Mouse (Mus musculus): ENCODE measurements at regions not wholly inside any gene's neighbourhood (a gene's known extent, or its start where the extent isn't known, plus 50 kb on each side); places are given as distances from the start of the nearest gene placed in this dataset.

- TF ChIP-seq POLR2A (IDR thresholded peaks at IDR 0.05; ENCODE audit: borderline replicate concordance, extremely low read depth, insufficient read depth, insufficient read length, poor library complexity, severe bottlenecking) (no peak), CTCF (IDR thresholded peaks at IDR 0.05; ENCODE audit: borderline replicate concordance, extremely low read depth, insufficient read depth, insufficient read length) (no peak)
- DNase-seq (ENCODE audit: low read depth), result no peak
Observed at GRCm38 (mm10) chr4:53319051-53319450, 121.2 kb upstream of the Slc44a1 start.

DNA sequence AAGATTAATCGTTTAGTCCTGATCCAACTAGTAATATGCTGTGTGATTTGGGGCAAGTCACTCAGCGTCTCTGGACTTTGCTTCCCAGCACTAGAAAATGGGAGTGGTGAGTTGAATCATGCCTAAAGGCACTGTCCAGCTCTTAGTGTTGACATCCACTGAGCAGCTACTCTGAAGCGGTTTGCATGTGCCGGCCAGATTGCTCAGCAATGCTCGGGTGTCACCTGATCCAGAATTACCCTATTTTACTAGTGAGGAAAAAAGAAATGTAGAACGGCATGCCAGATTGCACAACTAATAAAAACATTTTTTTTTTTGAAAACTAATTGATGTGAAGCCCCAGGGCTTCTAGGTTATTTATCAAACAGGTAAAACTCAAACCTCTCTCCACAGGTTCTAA, 122.0 kb upstream of the Slc44a1 start:
- no peak for TF ChIP-seq CTCF (IDR thresholded peaks at IDR 0.05; ENCODE audit: borderline replicate concordance, extremely low read depth, insufficient read depth, insufficient read length)
- TF ChIP-seq POLR2A (IDR thresholded peaks at IDR 0.05; ENCODE audit: borderline replicate concordance, extremely low read depth, insufficient read depth, insufficient read length, poor library complexity, severe bottlenecking), result no peak
- DNase-seq (ENCODE audit: low read depth), result no peak

DNA sequence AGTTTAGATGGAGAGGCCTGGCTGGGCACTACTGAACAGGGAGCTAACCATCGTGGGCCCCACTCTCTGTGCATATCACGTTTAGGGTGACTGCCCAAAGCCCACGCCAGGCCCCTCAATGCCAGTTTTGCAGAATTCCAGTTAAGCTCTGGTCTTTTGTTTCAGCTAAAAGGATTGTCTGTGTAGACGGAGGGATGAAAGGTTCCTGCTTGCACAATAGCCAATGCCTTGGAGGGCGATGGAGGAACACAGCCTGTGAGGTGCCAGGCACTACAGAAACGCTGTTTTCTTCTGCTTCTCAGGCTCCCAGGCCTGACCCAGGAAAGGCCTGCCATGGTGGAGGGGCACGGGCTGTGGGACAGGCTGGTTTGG, 122.8 kb upstream of the Slc44a1 start:
- peak; percentile 87 for DNase-seq (ENCODE audit: low read depth)
- TF ChIP-seq POLR2A (IDR thresholded peaks at IDR 0.05; ENCODE audit: borderline replicate concordance, extremely low read depth, insufficient read depth, insufficient read length, poor library complexity, severe bottlenecking), result no peak
- TF ChIP-seq CTCF (IDR thresholded peaks at IDR 0.05; ENCODE audit: borderline replicate concordance, extremely low read depth, insufficient read depth, insufficient read length), result no peak

GRCm38 (mm10) chr4:53316796-53317452, 123.3 kb upstream of the Slc44a1 start:
- DNase-seq (ENCODE audit: low read depth), result no peak

GRCm38 (mm10) chr4:53315876-53316762, 124.1 kb upstream of the Slc44a1 start:
- DNase-seq (ENCODE audit: low read depth), result no peak
- TF ChIP-seq CTCF (IDR thresholded peaks at IDR 0.05; ENCODE audit: borderline replicate concordance, extremely low read depth, insufficient read depth, insufficient read length) (no peak), POLR2A (IDR thresholded peaks at IDR 0.05; ENCODE audit: borderline replicate concordance, extremely low read depth, insufficient read depth, insufficient read length, poor library complexity, severe bottlenecking) (no peak)

More at GRCm38 (mm10) chr4:53316796-53317452, 123.3 kb upstream of the Slc44a1 start:
- TF ChIP-seq CTCF (IDR thresholded peaks at IDR 0.05; ENCODE audit: borderline replicate concordance, extremely low read depth, insufficient read depth, insufficient read length), result no peak
- TF ChIP-seq POLR2A (IDR thresholded peaks at IDR 0.05; ENCODE audit: borderline replicate concordance, extremely low read depth, insufficient read depth, insufficient read length, poor library complexity, severe bottlenecking), result no peak

DNA sequence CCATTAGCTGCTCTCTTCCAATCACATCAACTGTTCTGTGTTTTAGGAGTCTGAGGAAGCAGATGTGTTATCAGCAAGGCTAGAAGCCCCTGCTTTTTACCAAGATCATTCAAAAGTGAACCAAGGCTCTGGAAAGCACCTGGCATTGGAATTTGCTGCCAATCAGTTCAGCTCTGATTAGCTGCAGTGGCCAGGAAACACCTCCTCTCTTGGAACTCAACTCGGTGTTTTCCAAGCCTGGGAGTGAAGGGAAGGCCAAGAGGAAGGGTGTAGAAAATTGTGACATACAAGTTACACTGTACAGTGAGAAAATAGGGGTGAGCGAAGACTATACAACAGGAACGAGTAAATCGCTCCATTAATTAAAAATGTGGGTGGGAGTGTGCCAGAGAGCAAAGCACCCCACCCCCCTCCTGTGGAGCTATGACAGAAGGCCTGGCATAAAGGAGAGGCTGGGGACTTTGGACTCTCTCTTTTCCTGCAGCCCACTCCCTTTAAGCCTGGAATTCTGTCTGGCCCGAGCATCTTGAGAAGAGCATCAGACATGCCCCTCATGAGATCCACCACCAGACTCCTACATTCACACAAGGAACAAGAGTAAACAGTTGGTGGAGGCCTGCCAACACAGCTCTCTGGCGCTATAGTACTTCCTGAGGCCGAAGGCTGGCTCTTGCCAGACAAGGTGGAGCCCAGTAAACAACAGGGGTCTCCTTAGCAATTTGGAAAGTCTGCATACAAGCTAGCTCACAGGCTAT, 124.9 kb upstream of the Slc44a1 start:
- TF ChIP-seq CTCF (IDR thresholded peaks at IDR 0.05; ENCODE audit: borderline replicate concordance, extremely low read depth, insufficient read depth, insufficient read length) (no peak), POLR2A (IDR thresholded peaks at IDR 0.05; ENCODE audit: borderline replicate concordance, extremely low read depth, insufficient read depth, insufficient read length, poor library complexity, severe bottlenecking) (no peak)
- DNase-seq (ENCODE audit: low read depth), result peak; percentile 88

DNA sequence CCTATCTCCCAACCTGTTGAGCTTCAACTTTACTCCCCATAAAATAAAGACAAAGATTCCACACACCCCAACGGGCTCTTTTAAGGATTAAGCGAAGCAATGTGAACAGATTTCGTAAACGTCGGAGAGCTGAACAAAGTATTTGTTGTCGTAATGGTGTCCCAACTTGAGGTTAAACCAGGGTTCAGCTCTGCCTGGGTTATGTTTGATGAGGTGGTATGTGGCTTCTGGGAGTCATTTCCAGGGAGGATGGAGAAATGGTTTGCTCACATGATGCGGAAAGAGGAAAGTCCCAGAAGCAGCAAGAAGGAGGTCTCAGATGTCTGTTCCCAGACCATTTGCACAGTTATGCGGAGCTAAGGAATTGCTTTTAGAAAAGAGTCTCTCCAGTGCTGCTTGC, 126.1 kb upstream of the Slc44a1 start:
- DNase-seq (ENCODE audit: low read depth), result no peak
- TF ChIP-seq CTCF (IDR thresholded peaks at IDR 0.05; ENCODE audit: borderline replicate concordance, extremely low read depth, insufficient read depth, insufficient read length), result no peak
- no peak for TF ChIP-seq POLR2A (IDR thresholded peaks at IDR 0.05; ENCODE audit: borderline replicate concordance, extremely low read depth, insufficient read depth, insufficient read length, poor library complexity, severe bottlenecking)

DNA sequence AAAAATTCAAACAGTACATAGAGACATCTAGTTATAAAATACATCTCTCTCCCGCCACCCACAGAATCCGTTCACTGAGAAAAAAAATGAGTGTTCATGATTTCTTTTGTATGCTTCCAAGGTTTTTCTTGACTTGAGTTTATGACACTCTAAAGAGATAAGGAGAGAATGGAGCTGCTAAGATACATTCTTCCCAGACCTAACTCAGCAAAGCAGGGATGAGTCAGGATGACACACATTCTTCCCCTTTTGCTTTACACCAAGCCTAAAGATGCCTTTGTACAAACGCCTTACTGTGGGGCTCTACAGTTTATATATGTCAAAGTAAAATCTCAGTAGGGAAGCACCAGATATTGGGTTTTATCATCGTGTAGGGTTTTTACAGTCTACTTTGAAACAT, 133.1 kb upstream of the Slc44a1 start:
- TF ChIP-seq CTCF (IDR thresholded peaks at IDR 0.05; ENCODE audit: borderline replicate concordance, extremely low read depth, insufficient read depth, insufficient read length) (no peak), POLR2A (IDR thresholded peaks at IDR 0.05; ENCODE audit: borderline replicate concordance, extremely low read depth, insufficient read depth, insufficient read length, poor library complexity, severe bottlenecking) (no peak)
- no peak for DNase-seq (ENCODE audit: low read depth)

- no peak for TF ChIP-seq CTCF (IDR thresholded peaks at IDR 0.05; ENCODE audit: borderline replicate concordance, extremely low read depth, insufficient read depth, insufficient read length)
- TF ChIP-seq POLR2A (IDR thresholded peaks at IDR 0.05; ENCODE audit: borderline replicate concordance, extremely low read depth, insufficient read depth, insufficient read length, poor library complexity, severe bottlenecking), result no peak
- DNase-seq (ENCODE audit: low read depth), result no peak
Observed at GRCm38 (mm10) chr4:53304782-53305385, 135.3 kb upstream of the Slc44a1 start.

GRCm38 (mm10) chr4:53304290-53304654, 135.9 kb upstream of the Slc44a1 start:
- no peak for DNase-seq (ENCODE audit: low read depth)
- TF ChIP-seq CTCF (IDR thresholded peaks at IDR 0.05; ENCODE audit: borderline replicate concordance, extremely low read depth, insufficient read depth, insufficient read length), result no peak
- no peak for TF ChIP-seq POLR2A (IDR thresholded peaks at IDR 0.05; ENCODE audit: borderline replicate concordance, extremely low read depth, insufficient read depth, insufficient read length, poor library complexity, severe bottlenecking)

Data from brain, embryonic 14.5 days (tissue).